Mouse (Mus musculus) embryonic facial prominence, embryonic 13.5 days (tissue): ENCODE results near the gene Abr. TPM values are rescaled to one million over a fixed set of nuclear protein-coding genes. Genes with fewer than 3 reads are reported as not detected.
A peak's percentile ranks its signal among the peaks of the same experiment; 100 is the strongest.

ENCODE experiments used
- ATAC-seq: fragments of 200-750 bp; cut with Nextera tagmentation; 2 replicates; pipeline ENCODE4 v1.8.0; 2017; ENCODE audit warnings: low read depth; ENCODE audit not compliant: insufficient number of reproducible peaks, insufficient read depth, low FRiP score, low TSS enrichment
- H3K27ac ChIP-seq: fragments of 300-500 bp; sonication (generic); 2 replicates; pipeline ENCODE4 v1.5.1; 2015; ENCODE audit warnings: moderate library complexity, mild to moderate bottlenecking, inconsistent platforms
- H3K27me3 ChIP-seq: fragments of 300-500 bp; sonication (generic); 2 replicates; pipeline ENCODE4 v1.6.1; 2015; ENCODE audit warnings: mild to moderate bottlenecking, inconsistent platforms
- H3K36me3 ChIP-seq: fragments of 300-500 bp; sonication (generic); 2 replicates; pipeline ENCODE4 v1.6.1; 2015; ENCODE audit warnings: mild to moderate bottlenecking, inconsistent platforms
- H3K4me1 ChIP-seq: fragments of 300-500 bp; sonication (generic); 2 replicates; pipeline ENCODE4 v1.6.1; 2015; ENCODE audit warnings: inconsistent platforms
- H3K4me2 ChIP-seq: fragments of 300-500 bp; sonication (generic); 2 replicates; pipeline ENCODE4 v1.6.1; 2015; ENCODE audit warnings: moderate library complexity, mild to moderate bottlenecking, inconsistent platforms
- H3K4me3 ChIP-seq: fragments of 300-500 bp; sonication (generic); 2 replicates; pipeline ENCODE4 v1.5.1; 2015; ENCODE audit warnings: mild to moderate bottlenecking, inconsistent platforms
- H3K9ac ChIP-seq: fragments of 300-500 bp; sonication (generic); 2 replicates; pipeline ENCODE4 v1.6.1; 2015; ENCODE audit warnings: mild to moderate bottlenecking, inconsistent platforms
- H3K9me3 ChIP-seq: fragments of 300-500 bp; sonication (generic); 2 replicates; pipeline ENCODE4 v1.6.1; 2016; ENCODE audit warnings: inconsistent platforms
- WGBS: fragments of 180-500 bp; shearing (Covaris S2); methylation state at CpG from one replicate; pipeline ENCODE4 v1.1.7; 2015; ENCODE audit warnings: mixed read lengths; 5-methylcytosine and 5-hydroxymethylcytosine counted together
- polyA plus RNA-seq: library from polyadenylated mRNA; unstranded; fragments of >200 nt; fragmentation: Nextera tagmentation; extraction: Ambion mirVana; gene quantifications from 2 replicates; pipeline ENCODE4 v1.2.1, GENCODE M21; 2015

Gene Abr
- polyA plus RNA-seq, 1 experiment from 2014 or later = 35.5 TPM

- WGBS = 79% methylated on average over 2 of the region's 2 CpGs
- H3K9ac ChIP-seq = no peak overlapping the region
- H3K9me3 ChIP-seq = no peaks in the 10 kb centered on the region
- no peaks in the 10 kb centered on the region for H3K36me3 ChIP-seq
- no peak overlapping the region for H3K27ac ChIP-seq
- no peaks in the 10 kb centered on the region for H3K27me3 ChIP-seq
- peaks cover 3% of the 10 kb centered on the region; the same call in 1 of the 2 replicates for H3K4me1 ChIP-seq
- no peak overlapping the region for H3K4me3 ChIP-seq
- ATAC-seq = no peak
- no peak overlapping the region for H3K4me2 ChIP-seq
Measured at GRCm38 (mm10) chr11:76588032-76588431, 34.1 kb downstream of the Abr start.

DNA sequence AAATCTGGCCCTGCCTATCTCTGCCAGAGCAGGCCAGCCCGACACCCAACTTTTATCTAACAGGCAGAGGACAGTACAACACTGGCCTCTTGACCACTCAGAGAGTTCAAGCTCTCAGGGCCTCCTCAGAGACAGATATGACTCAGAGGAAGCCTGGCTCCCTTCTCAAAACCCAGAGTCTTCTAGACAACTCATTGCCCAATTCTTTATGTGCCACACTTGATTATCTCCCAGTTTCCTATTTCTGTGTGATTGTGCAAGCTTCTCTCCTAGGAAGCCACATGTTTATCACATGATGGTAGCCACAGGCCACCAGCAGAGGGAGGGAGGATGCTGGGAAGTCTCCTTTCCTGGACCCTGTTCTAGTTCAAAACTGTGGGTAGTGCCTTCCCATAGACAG, 34.8 kb downstream of the Abr start:
- ATAC-seq = no peak
- H3K4me1 ChIP-seq = peaks cover 3% of the 10 kb centered on the region; the same call in 1 of the 2 replicates
- WGBS = 100% methylated on average over 1 of the region's 1 CpGs

GRCm38 (mm10) chr11:76586119-76586518, 36.0 kb downstream of the Abr start:
- Histone ChIP-seq H3K4me3 (no peak overlapping the region), H3K36me3 (no peaks in the 10 kb centered on the region)
- 70% methylated on average over 3 of the region's 3 CpGs for WGBS

More for the DNA sequence above, 34.8 kb downstream of the Abr start:
- H3K9ac ChIP-seq = no peak overlapping the region
- no peaks in the 10 kb centered on the region for H3K36me3 ChIP-seq
- H3K4me2 ChIP-seq = no peak overlapping the region
- no peak overlapping the region for H3K27ac ChIP-seq
- H3K9me3 ChIP-seq = no peaks in the 10 kb centered on the region
- no peaks in the 10 kb centered on the region for H3K27me3 ChIP-seq
- no peak overlapping the region for H3K4me3 ChIP-seq

DNA sequence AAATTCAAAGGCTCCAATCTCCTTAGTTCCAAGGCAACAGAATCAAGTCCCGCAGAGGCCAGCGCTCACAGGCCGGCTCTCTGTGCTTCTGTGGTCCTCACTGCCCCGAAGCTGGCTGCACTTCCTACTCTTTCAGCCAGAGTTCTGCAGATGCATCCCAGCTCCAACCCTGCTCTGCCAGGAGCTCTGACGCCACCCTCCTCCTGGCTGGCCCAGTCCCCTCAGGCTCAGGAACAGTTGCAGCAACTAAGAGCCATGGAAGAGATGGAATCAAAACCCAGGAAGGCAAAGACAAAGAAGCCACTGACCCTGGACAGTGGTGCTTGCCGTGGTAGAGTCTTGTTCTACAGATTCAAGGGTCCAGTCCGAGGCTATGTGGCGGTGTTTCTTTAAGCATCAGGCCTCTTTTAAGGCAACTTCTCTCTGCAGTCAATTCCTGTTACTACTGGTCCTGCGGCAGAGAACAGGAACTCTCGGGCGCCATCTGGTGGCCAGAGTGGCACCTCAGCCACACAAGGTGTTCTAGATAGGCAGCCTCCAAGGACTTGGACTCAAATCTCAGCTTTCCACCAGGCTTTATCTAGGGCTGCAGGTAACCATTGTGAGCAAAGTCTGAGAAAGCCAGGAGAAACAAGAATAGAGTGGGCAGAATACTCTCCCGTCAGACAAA, 44.4 kb downstream of the Abr start:
- no peak overlapping the region for H3K4me2 ChIP-seq
- WGBS = 27% methylated on average over 12 of the region's 12 CpGs

More at GRCm38 (mm10) chr11:76586119-76586518, 36.0 kb downstream of the Abr start:
- no peaks in the 10 kb centered on the region for H3K27me3 ChIP-seq
- H3K4me1 ChIP-seq = peaks cover 3% of the 10 kb centered on the region; the same call in 1 of the 2 replicates
- ATAC-seq = no peak
- H3K27ac ChIP-seq = no peak overlapping the region
- H3K9ac ChIP-seq = no peak overlapping the region
- no peak overlapping the region for H3K4me2 ChIP-seq
- no peaks in the 10 kb centered on the region for H3K9me3 ChIP-seq

DNA sequence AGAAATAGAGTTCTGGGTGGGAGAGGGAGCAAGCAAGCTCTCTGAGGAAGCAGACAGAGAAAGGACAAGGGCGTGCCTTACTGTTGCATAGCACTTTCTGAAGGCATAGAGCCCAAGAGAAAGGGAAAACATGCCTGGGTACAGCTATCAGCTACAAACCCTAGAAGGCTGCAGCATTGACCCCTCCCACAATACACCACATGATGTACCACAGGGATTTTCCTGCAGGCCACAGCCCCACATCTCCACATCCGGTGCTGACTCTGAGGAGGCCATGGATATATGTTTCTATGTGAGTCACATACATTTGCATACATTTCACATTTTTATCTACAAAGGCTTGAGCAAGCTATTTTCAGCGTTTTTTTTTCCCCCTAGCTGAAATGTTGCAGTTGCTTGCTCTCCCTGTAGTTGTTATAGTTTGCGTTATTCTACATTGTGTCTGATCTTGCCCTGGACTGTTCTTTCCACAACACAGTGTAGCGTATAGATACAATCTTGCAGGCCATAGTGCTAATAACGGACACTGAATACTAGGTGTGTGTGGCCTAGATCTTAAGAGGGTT, 49.2 kb downstream of the Abr start:
- no peak overlapping the region for H3K9ac ChIP-seq
- ATAC-seq = no peak
- no peaks in the 10 kb centered on the region for H3K9me3 ChIP-seq
- peak overlapping the region; percentile 24; the same call in 1 of the 2 replicates for H3K27ac ChIP-seq
- no peak overlapping the region for H3K4me3 ChIP-seq
- H3K4me2 ChIP-seq = no peak overlapping the region
- peaks cover 7% of the 10 kb centered on the region; the same call in 1 of the 2 replicates for H3K27me3 ChIP-seq
- peaks cover 49% of the 10 kb centered on the region for H3K4me1 ChIP-seq
- no peaks in the 10 kb centered on the region for H3K36me3 ChIP-seq
- 70% methylated on average over 6 of the region's 6 CpGs for WGBS

More for the DNA sequence above, 44.4 kb downstream of the Abr start:
- Histone ChIP-seq H3K36me3 (no peaks in the 10 kb centered on the region), H3K4me3 (no peak overlapping the region), H3K27ac (no peak overlapping the region), H3K9ac (peak overlapping the region; percentile 57; the same call in 1 of the 2 replicates), H3K9me3 (no peaks in the 10 kb centered on the region), H3K4me1 (peaks cover 7% of the 10 kb centered on the region), H3K27me3 (no peaks in the 10 kb centered on the region)
- ATAC-seq = peak; percentile 71

DNA sequence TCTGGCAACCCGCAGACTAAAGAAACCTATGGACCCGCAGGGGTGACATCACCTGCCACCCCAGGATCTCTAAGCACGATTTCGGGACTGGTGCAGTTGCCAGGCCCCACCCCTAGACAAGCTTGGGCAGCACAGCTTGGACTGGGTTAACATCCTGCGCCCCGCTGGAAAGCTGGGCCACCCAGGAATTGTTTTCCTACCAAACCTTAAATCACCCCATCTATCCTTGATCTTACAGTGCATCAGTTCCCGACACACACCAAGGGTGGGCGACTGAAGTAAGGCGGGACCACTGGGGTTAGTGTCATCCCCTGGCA, 50.5 kb downstream of the Abr start:
- Histone ChIP-seq H3K4me1 (peaks cover 58% of the 10 kb centered on the region), H3K36me3 (no peaks in the 10 kb centered on the region), H3K9me3 (no peaks in the 10 kb centered on the region), H3K4me3 (peak overlapping the region; percentile 71), H3K9ac (peak overlapping the region; percentile 79), H3K4me2 (peak overlapping the region; percentile 98), H3K27me3 (peaks cover 7% of the 10 kb centered on the region; the same call in 1 of the 2 replicates), H3K27ac (peak overlapping the region; percentile 64; the same call in 1 of the 2 replicates)
- WGBS = 4% methylated on average over 9 of the region's 9 CpGs
- peak; percentile 35 for ATAC-seq

DNA sequence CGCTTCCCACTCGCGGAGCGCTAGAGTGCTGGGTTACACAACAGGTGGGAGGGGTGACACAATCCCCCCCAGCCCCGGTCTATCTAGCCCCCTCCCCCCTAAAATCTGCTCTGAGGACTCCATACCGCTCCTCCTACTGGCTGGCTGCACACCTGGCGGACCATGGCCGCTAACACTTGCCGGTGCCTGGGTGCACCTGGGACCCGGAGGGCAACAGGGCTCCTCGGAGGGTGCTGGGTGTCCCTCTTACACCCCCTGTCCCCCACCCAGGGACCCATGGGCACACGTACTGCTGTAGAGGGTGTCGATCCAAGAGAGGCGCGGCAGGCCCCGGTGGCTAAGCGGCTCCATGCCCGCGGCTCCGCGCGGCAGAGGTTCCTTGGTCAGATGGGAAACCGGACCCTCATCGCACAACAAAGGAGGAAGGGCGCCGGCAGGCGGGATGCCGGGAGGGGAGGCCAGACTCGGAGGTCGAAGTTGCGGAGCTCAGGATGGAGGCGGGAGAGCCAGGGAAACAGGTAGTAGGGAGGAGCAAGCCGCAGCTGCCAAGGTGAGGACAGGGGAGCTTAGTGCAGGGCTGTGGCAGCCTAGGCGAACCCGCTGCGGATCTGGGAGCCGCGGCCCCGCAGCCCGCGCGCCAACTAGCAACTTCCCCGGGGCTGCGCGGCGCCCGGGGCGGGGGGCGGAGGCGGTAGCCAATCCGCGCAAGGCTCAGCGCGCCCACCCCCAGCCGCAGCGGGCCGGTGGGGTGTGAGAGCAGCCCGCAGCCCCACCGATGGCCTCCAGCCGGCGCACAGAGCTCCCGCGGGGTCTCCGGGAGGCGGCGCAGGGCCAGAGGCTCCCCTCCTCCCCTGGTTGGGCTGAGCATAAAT, 51.1 kb downstream of the Abr start:
- Histone ChIP-seq H3K9me3 (no peaks in the 10 kb centered on the region), H3K9ac (peak overlapping the region; percentile 79), H3K4me1 (peaks cover 64% of the 10 kb centered on the region), H3K27ac (peak overlapping the region; percentile 64), H3K4me3 (peak overlapping the region; percentile 71), H3K27me3 (peaks cover 7% of the 10 kb centered on the region; the same call in 1 of the 2 replicates), H3K4me2 (peak overlapping the region; percentile 98), H3K36me3 (no peaks in the 10 kb centered on the region)
- ATAC-seq = peak; percentile 63
- under 1% methylated on average over 62 of the region's 66 CpGs for WGBS

GRCm38 (mm10) chr11:76570201-76570731, 51.8 kb downstream of the Abr start:
- Histone ChIP-seq H3K9ac (peak overlapping the region; percentile 79), H3K4me3 (peak overlapping the region; percentile 71), H3K4me2 (peak overlapping the region; percentile 98), H3K9me3 (no peaks in the 10 kb centered on the region), H3K36me3 (no peaks in the 10 kb centered on the region), H3K27me3 (peaks cover 7% of the 10 kb centered on the region; the same call in 1 of the 2 replicates), H3K27ac (peak overlapping the region; percentile 64; the same call in 1 of the 2 replicates), H3K4me1 (peaks cover 71% of the 10 kb centered on the region)
- ATAC-seq = no peak
- WGBS = 6% methylated on average over 10 of the region's 10 CpGs

GRCm38 (mm10) chr11:76569436-76569835, 52.7 kb downstream of the Abr start:
- 37% methylated on average over 3 of the region's 3 CpGs for WGBS
- H3K4me2 ChIP-seq = peak overlapping the region; percentile 98

DNA sequence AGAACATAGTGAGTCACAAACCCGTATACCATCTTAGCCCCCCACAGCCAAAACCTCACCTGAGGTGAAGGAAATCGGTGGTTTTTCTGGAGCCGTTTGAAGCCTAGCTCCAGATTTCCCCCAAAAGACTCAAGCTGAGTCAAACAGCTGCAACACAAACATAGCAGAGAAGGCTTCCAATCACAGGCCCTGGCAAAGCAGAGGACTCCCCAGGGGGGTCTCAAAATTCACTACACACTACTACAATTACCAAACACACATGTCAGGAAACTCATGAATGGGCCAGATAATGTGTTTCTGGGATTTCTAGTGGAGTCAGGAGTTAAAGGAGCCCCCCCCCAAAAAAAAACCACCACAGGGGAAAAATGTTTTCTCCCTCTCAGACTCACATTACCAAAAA, 56.0 kb downstream of the Abr start:
- no peaks in the 10 kb centered on the region for H3K36me3 ChIP-seq
- H3K27me3 ChIP-seq = peaks cover 7% of the 10 kb centered on the region; the same call in 1 of the 2 replicates
- no peak overlapping the region for H3K4me2 ChIP-seq
- no peak for ATAC-seq
- H3K4me3 ChIP-seq = no peak overlapping the region
- no peaks in the 10 kb centered on the region for H3K9me3 ChIP-seq
- H3K4me1 ChIP-seq = peaks cover 75% of the 10 kb centered on the region
- H3K27ac ChIP-seq = no peak overlapping the region
- 18% methylated on average over 3 of the region's 3 CpGs for WGBS
- H3K9ac ChIP-seq = no peak overlapping the region

More at GRCm38 (mm10) chr11:76569436-76569835, 52.7 kb downstream of the Abr start:
- Histone ChIP-seq H3K4me3 (peak overlapping the region; percentile 71; the same call in 1 of the 2 replicates), H3K27ac (no peak overlapping the region), H3K27me3 (peaks cover 7% of the 10 kb centered on the region; the same call in 1 of the 2 replicates), H3K9ac (peak overlapping the region; percentile 12; the same call in 1 of the 2 replicates), H3K36me3 (no peaks in the 10 kb centered on the region), H3K4me1 (peaks cover 79% of the 10 kb centered on the region), H3K9me3 (no peaks in the 10 kb centered on the region)
- ATAC-seq = no peak

DNA sequence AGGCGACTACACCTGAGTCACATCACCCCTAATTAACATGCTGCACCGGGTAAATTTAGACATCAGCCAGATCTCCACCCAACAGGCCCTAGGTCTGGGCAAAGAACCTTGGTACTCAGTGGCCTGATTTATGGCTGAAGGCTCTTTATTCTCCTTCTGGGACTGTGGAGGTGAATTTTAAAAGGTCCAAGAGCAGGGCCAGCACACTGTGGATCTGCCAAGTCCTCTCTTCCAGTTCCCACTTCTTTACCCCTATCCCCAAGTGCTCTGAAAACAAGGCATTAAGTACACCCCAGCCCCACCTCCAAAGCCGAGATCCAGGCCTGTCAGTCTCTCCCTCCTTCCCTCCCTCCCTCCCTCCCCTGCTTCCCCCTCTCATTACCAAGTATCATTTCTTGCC, 59.5 kb downstream of the Abr start:
- H3K36me3 ChIP-seq = peaks cover 5% of the 10 kb centered on the region; the same call in 1 of the 2 replicates
- H3K9ac ChIP-seq = no peak overlapping the region
- no peak overlapping the region for H3K4me2 ChIP-seq
- H3K27ac ChIP-seq = no peak overlapping the region
- H3K4me1 ChIP-seq = peaks cover 43% of the 10 kb centered on the region
- 42% methylated on average over 3 of the region's 3 CpGs for WGBS
- H3K9me3 ChIP-seq = no peaks in the 10 kb centered on the region
- no peak for ATAC-seq
- no peak overlapping the region for H3K4me3 ChIP-seq
- no peaks in the 10 kb centered on the region for H3K27me3 ChIP-seq
